Mouse (Mus musculus): ENCODE measurements at regions not wholly inside any gene's neighbourhood (a gene's known extent, or its start where the extent isn't known, plus 50 kb on each side); places are given as distances from the start of the nearest gene placed in this dataset.

DNA sequence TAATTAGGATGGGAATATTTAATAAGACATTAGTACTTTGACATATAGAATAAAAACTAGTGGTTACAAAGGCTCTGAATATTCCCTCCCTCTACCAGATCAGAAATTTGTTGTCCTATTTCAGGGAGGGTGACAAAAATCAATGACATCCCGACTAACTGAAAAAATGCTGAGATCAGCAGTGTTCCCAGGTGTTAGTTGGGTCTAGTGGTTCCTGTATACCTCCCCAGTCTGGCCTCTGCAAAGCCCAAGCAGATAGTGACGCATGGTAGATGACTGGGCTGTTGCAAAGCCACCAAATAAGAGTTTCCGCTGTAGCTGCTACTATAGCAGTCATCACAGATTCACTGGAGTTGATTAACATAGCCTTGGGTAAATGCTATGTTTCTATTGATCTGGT is 59.9 kb upstream of the Gm4791 start:
- TF ChIP-seq POLR2A (IDR thresholded peaks at IDR 0.05; ENCODE audit: insufficient read depth, low read depth, low read length) (no peak), CTCF (IDR thresholded peaks at IDR 0.05) (no peak)
